Mouse (Mus musculus) embryonic facial prominence, embryonic 12.5 days (tissue): ENCODE measurements around the gene Gm7138. TPM values are rescaled to one million over a fixed set of nuclear protein-coding genes. Genes with fewer than 3 reads are reported as not detected.
"Not testable (repeated sequence)": the region's sequence is repeated elsewhere in the genome, so short reads cannot be mapped to it uniquely, and the experiment has no call there.

Experiments used
- ATAC-seq: fragments of 200-750 bp; cut with Nextera tagmentation; 2 replicates; pipeline ENCODE4 v1.8.0; 2017; ENCODE audit not compliant: insufficient number of reproducible peaks, insufficient read depth, low FRiP score, low TSS enrichment
- H3K27ac ChIP-seq: fragments of 300-500 bp; sonication (generic); 2 replicates; pipeline ENCODE4 v1.5.1; 2016; ENCODE audit warnings: mild to moderate bottlenecking
- H3K27me3 ChIP-seq: fragments of 300-500 bp; sonication (generic); 2 replicates; pipeline ENCODE4 v1.6.1; 2016; ENCODE audit warnings: mild to moderate bottlenecking, moderate library complexity
- H3K36me3 ChIP-seq: fragments of 300-500 bp; sonication (generic); 2 replicates; pipeline ENCODE4 v1.6.1; 2016; ENCODE audit warnings: mild to moderate bottlenecking
- H3K4me1 ChIP-seq: fragments of 300-500 bp; sonication (generic); 2 replicates; pipeline ENCODE4 v1.6.1; 2016
- H3K4me2 ChIP-seq: fragments of 300-500 bp; sonication (generic); replicated peaks from 2 replicates; pipeline ENCODE4 v1.6.1; 2016; ENCODE audit warnings: mild to moderate bottlenecking, moderate library complexity
- H3K4me3 ChIP-seq: fragments of 300-500 bp; sonication (generic); 2 replicates; pipeline ENCODE4 v1.5.1; 2016; ENCODE audit warnings: mild to moderate bottlenecking
- H3K9ac ChIP-seq: fragments of 300-500 bp; sonication (generic); 2 replicates; pipeline ENCODE4 v1.6.1; 2016; ENCODE audit warnings: mild to moderate bottlenecking, moderate library complexity
- H3K9me3 ChIP-seq: fragments of 300-500 bp; sonication (generic); 2 replicates; pipeline ENCODE4 v1.6.1; 2016; ENCODE audit warnings: mild to moderate bottlenecking, moderate library complexity
- WGBS: fragments of 180-500 bp; shearing (Covaris S2); methylation state at CpG from one replicate; pipeline ENCODE4 v1.1.7; 2016; 5-methylcytosine and 5-hydroxymethylcytosine counted together
- polyA plus RNA-seq: library from polyadenylated mRNA; unstranded; fragments of >200 nt; fragmentation: Nextera tagmentation; extraction: Ambion mirVana; gene quantifications from 2 replicates; pipeline ENCODE4 v1.2.1, GENCODE M21; 2016

The Gm7138 gene
- polyA plus RNA-seq, 1 experiment from 2014 or later, result not detected

- H3K36me3 ChIP-seq, ATAC-seq, H3K27me3 ChIP-seq, H3K4me2 ChIP-seq, H3K4me1 ChIP-seq, H3K9me3 ChIP-seq, H3K4me3 ChIP-seq, H3K27ac ChIP-seq, H3K9ac ChIP-seq: not testable (repeated sequence)
- 40% methylated on average over 1 of the region's 1 CpGs for WGBS
Measured at GRCm38 (mm10) chr10:77787876-77788275, 11.1 kb upstream of the Gm7138 start, which contains the start of gene Gm7137. Gene Gm7137, minus strand, starts transcription at chr10:77788200.

DNA sequence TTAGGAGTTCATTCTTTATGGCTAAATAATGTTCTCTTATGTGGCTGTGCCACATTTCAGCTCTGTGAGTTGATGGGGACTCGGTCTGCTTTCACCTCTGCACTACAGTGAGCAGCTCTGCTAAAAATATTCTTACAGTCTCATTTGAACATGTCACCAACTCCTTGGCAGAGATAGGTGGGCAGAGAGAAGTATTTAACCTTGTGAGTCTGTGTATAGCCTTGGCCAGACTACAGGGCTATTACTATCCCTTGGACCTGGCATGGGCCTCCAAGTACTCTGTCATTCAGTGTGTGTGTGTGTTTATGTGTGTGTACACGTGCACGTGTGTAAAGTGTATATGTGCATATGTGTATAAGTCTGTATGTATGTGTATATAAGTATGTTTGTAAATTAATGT is 6.7 kb upstream of the Gm7138 start:
- not testable (repeated sequence) for H3K9me3 ChIP-seq, ATAC-seq
- 94% methylated on average over 3 of the region's 3 CpGs for WGBS

DNA sequence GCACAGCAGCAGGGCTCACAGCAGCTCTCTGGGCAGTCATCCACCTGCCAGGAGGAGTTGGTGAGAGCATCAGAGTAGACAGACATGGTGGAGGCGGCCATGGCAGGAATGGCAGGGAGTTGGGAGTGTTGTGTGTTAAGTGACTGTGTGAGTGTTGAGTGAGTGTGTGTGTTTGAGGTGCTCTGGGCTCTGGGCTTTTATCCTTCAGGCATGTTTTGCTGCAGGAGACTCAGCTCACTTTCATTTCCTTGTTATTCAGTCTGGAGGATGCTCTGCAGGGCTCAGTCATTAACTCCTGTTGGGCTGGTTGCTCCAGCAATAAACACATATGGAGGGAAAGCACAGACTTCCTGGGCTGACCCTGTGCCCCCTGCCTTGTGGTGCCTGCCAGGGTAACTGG is 5.7 kb upstream of the Gm7138 start, which contains the start of gene Gm3250:
Gm3250 (minus strand) TSS at position 101 of the 400 bp plus-strand sequence.
- not testable (repeated sequence) for H3K36me3 ChIP-seq, H3K4me3 ChIP-seq, H3K27me3 ChIP-seq, H3K4me2 ChIP-seq, H3K9me3 ChIP-seq, ATAC-seq, H3K9ac ChIP-seq, H3K4me1 ChIP-seq, H3K27ac ChIP-seq
- WGBS, result 43% methylated on average over 1 of the region's 1 CpGs

More for the DNA sequence above, 6.7 kb upstream of the Gm7138 start:
- H3K27ac ChIP-seq, H3K4me1 ChIP-seq, H3K4me3 ChIP-seq, H3K9ac ChIP-seq, H3K4me2 ChIP-seq, H3K36me3 ChIP-seq, H3K27me3 ChIP-seq: not testable (repeated sequence)

GRCm38 (mm10) chr10:77772142-77772541 is 4.6 kb downstream of the Gm7138 start:
- not testable (repeated sequence) for H3K9me3 ChIP-seq, H3K9ac ChIP-seq, H3K36me3 ChIP-seq, ATAC-seq, H3K4me2 ChIP-seq, H3K4me1 ChIP-seq, H3K4me3 ChIP-seq, H3K27ac ChIP-seq, H3K27me3 ChIP-seq
- 100% methylated on average over 2 of the region's 3 CpGs for WGBS

DNA sequence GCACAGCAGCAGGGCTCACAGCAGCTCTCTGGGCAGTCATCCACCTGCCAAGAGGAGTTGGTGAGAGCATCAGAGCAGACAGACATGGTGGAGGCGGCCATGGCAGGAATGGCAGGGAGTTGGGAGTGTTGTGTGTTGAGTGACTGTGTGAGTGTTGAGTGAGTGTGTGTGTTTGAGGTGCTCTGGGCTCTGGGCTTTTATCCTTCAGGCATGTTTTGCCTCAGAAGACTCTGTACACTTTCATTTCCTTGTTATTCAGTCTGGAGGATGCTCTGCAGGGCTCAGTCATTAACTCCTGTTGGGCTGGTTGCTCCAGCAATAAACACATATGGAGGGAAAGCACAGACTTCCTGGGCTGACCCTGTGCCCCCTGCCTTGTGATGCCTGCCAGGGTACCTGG is 5.5 kb downstream of the Gm7138 start, which contains the start of gene Gm3238:
Gm3238 (minus strand) TSS at position 101 of the 400 bp plus-strand sequence.
- not testable (repeated sequence) for H3K27ac ChIP-seq, H3K9me3 ChIP-seq, H3K4me1 ChIP-seq, H3K4me2 ChIP-seq, H3K27me3 ChIP-seq, H3K9ac ChIP-seq, ATAC-seq, H3K36me3 ChIP-seq, H3K4me3 ChIP-seq
- 67% methylated on average over 1 of the region's 1 CpGs for WGBS

DNA sequence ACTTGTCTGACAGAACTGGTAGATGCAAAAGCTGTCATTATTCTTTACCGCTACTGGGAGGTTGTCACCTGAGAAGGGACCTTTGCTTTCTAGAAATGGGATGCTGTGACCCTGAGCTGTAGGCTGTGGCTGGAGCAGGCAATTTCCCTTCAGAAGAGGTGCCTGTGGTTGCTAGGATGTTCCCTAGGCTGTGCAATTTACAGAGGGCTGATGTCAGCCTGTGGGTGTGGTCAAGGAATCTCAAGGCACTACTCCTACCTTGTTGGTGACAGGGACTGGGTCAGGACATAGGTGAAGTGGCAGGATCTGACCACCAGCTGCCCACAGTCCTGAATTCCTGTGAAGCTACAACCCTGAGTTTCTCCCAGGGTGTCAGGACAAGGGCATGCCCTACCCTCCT is 7.0 kb downstream of the Gm7138 start:
- WGBS, result 57% methylated on average over 1 of the region's 1 CpGs
- Histone ChIP-seq H3K4me2 (no peak overlapping the region), H3K27ac (no peak overlapping the region), H3K4me3 (no peak overlapping the region), H3K36me3 (no peaks in the 10 kb centered on the region), H3K9me3 (no peaks in the 10 kb centered on the region), H3K27me3 (no peaks in the 10 kb centered on the region), H3K9ac (no peak overlapping the region), H3K4me1 (no peaks in the 10 kb centered on the region)
- no peak for ATAC-seq

- H3K36me3 ChIP-seq, H3K9ac ChIP-seq, H3K4me1 ChIP-seq, H3K4me2 ChIP-seq, H3K27me3 ChIP-seq, H3K9me3 ChIP-seq, ATAC-seq, H3K4me3 ChIP-seq, H3K27ac ChIP-seq: not testable (repeated sequence)
- 40% methylated on average over 1 of the region's 1 CpGs for WGBS
Measured at GRCm38 (mm10) chr10:77759582-77759981, 17.2 kb downstream of the Gm7138 start, which contains the start of gene Gm3233. Gene Gm3233, minus strand, starts transcription at chr10:77759682.

GRCm38 (mm10) chr10:77753448-77753847 is 23.3 kb downstream of the Gm7138 start:
- H3K27ac ChIP-seq, result no peak overlapping the region
- H3K9ac ChIP-seq, result no peak overlapping the region
- no peaks in the 10 kb centered on the region for H3K36me3 ChIP-seq
- no peak overlapping the region for H3K4me3 ChIP-seq
- no peaks in the 10 kb centered on the region for H3K9me3 ChIP-seq
- no peak for ATAC-seq
- no peak overlapping the region for H3K4me2 ChIP-seq
- no peaks in the 10 kb centered on the region for H3K27me3 ChIP-seq
- H3K4me1 ChIP-seq, result no peaks in the 10 kb centered on the region

DNA sequence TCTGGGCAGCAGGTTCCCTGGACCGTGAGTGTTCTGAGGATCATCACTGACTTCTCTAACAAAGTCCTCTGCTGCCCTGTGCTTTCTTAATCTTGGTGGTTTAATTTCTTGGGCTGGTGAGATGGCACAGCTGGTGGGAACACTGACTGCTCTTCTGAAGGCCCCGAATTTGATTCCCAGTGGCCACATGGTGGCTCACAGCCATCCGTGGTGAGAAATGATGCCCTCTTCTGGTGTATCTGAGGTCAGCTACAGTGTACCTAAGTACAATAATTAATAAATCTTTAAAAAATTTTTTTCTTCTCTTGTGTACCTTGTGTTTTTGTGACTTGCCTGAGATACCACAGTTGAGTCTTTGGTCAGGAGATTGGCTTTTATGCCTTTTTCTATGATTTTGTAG is 24.4 kb downstream of the Gm7138 start:
- not testable (repeated sequence) for ATAC-seq, H3K4me2 ChIP-seq, H3K27ac ChIP-seq, H3K27me3 ChIP-seq, H3K36me3 ChIP-seq, H3K4me3 ChIP-seq, H3K9me3 ChIP-seq, H3K4me1 ChIP-seq, H3K9ac ChIP-seq
- 56% methylated on average over 3 of the region's 3 CpGs for WGBS

- H3K9me3 ChIP-seq, H3K4me2 ChIP-seq, H3K4me1 ChIP-seq, H3K4me3 ChIP-seq, H3K9ac ChIP-seq, H3K27me3 ChIP-seq, H3K36me3 ChIP-seq, ATAC-seq, H3K27ac ChIP-seq: not testable (repeated sequence)
- 71% methylated on average over 1 of the region's 1 CpGs for WGBS
Measured at GRCm38 (mm10) chr10:77751254-77751653, 25.5 kb downstream of the Gm7138 start, which contains the start of gene Gm9736. Gene Gm9736, minus strand, starts transcription at chr10:77751354.

DNA sequence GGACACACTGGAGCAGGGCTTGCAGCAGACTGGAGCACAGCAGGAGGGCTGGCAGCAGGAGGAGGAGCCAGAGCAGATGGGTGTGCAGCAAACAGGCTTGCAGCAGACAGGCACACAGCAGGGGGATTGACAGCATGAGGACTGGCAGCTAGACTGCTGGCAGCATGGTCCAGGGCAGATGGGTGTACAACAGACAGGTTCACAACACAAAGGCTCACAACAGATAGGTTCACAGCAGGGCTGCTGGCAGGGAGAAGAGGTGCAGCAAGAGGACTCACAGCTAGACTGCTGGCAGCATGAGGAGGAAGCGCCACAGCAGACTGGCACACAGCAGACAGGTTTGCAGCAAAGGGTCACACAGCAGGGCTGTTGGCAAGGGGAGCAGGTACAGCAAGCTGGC is 26.1 kb downstream of the Gm7138 start:
- H3K4me1 ChIP-seq, H3K9ac ChIP-seq, H3K9me3 ChIP-seq, H3K27me3 ChIP-seq, H3K36me3 ChIP-seq, H3K4me2 ChIP-seq, ATAC-seq, H3K4me3 ChIP-seq, H3K27ac ChIP-seq: not testable (repeated sequence)
- WGBS, result 68% methylated on average over 1 of the region's 1 CpGs

DNA sequence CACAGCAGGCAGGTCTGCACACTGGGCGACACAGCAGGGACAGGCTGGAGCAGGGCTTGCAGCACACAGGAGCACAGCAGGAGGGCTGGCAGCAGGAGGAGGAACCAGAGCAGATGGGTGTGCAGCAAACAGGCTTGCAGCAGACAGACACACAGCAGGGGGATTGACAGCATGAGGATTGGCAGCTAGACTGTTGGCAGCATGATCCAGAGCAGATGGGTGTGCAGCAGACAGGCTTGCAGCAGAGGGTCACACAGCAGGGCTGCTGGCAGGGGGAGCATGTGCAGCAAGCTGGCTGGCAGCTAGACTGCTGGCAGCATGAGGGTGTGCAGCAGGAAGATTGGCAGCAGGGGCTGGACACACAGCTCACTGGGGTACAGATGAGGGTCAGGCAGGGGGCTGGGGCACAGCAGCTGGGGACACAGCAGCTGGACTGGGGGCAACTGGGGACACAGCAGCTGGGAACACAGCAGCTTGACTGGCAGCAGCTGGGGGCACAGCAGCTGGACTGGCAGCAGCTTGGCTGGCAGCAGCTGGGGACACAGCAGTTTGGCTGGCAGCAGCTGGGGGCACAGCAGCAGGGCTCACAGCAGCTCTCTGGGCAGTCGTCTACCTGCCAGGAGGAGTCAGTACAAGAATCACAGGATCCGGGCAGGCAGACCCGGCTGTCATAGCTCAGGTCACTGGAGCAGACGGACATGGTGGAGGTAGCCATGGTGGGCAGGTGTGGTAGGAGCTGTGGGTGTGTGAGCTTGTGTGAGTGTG is 34.6 kb downstream of the Gm7138 start, which contains the start of gene Gm18596:
Gm18596 (minus strand) TSS at position 715 of the 765 bp plus-strand sequence.
- not testable (repeated sequence) for H3K36me3 ChIP-seq, H3K9me3 ChIP-seq, H3K9ac ChIP-seq, H3K4me2 ChIP-seq, H3K27me3 ChIP-seq, H3K4me1 ChIP-seq, ATAC-seq, H3K4me3 ChIP-seq, H3K27ac ChIP-seq
- 46% methylated on average over 5 of the region's 5 CpGs for WGBS
